Mouse (Mus musculus) retina, postnatal 1 day (tissue): ENCODE measurements around the gene Kalrn.

Experiments used
- DNase-seq: peaks from one replicate; pipeline ENCODE4 v3.0.0-alpha.2; 2012

Kalrn gene

GRCm38 (mm10) chr16:34167042-34167441 is 406.3 kb downstream of the Kalrn start:
- DNase-seq: no peak

- no peak for DNase-seq
Observed at GRCm38 (mm10) chr16:34163086-34163485, 410.2 kb downstream of the Kalrn start.

GRCm38 (mm10) chr16:34159576-34159975 is 413.8 kb downstream of the Kalrn start:
- DNase-seq: peak; percentile 24

GRCm38 (mm10) chr16:34157386-34158135 is 415.8 kb downstream of the Kalrn start:
- no peak for DNase-seq

- DNase-seq: no peak
Observed at GRCm38 (mm10) chr16:34155696-34156095, 417.6 kb downstream of the Kalrn start.

- DNase-seq: no peak
Observed at GRCm38 (mm10) chr16:34154903-34155302, 418.4 kb downstream of the Kalrn start.

GRCm38 (mm10) chr16:34151528-34152071 is 421.7 kb downstream of the Kalrn start:
- DNase-seq: no peak

GRCm38 (mm10) chr16:34141670-34142069 is 431.7 kb downstream of the Kalrn start:
- no peak for DNase-seq

GRCm38 (mm10) chr16:34135074-34135473 is 438.3 kb downstream of the Kalrn start:
- DNase-seq: no peak

- DNase-seq: no peak
Observed at GRCm38 (mm10) chr16:34134628-34135027, 438.7 kb downstream of the Kalrn start.

- DNase-seq: peak; percentile 88
Observed at GRCm38 (mm10) chr16:34125595-34125994, 447.7 kb downstream of the Kalrn start.

- DNase-seq: peak; percentile 90
Observed at GRCm38 (mm10) chr16:34122486-34122885, 450.8 kb downstream of the Kalrn start.

- DNase-seq: no peak
Observed at GRCm38 (mm10) chr16:34121288-34121687, 452.0 kb downstream of the Kalrn start.

GRCm38 (mm10) chr16:34120801-34121201 is 452.5 kb downstream of the Kalrn start:
- DNase-seq: no peak

- DNase-seq: no peak
Observed at GRCm38 (mm10) chr16:34119844-34120243, 453.5 kb downstream of the Kalrn start.

- DNase-seq: peak; percentile 71
Observed at GRCm38 (mm10) chr16:34119370-34119769, 454.0 kb downstream of the Kalrn start.

GRCm38 (mm10) chr16:34114665-34115064 is 458.7 kb downstream of the Kalrn start:
- peak; percentile 80 for DNase-seq

- DNase-seq: no peak
Observed at GRCm38 (mm10) chr16:34113150-34113549, 460.2 kb downstream of the Kalrn start.

- DNase-seq: no peak
Observed at GRCm38 (mm10) chr16:34112490-34112889, 460.8 kb downstream of the Kalrn start.

- no peak for DNase-seq
Observed at GRCm38 (mm10) chr16:34110840-34111625, 462.3 kb downstream of the Kalrn start.

GRCm38 (mm10) chr16:34104427-34104826 is 468.9 kb downstream of the Kalrn start:
- no peak for DNase-seq

- DNase-seq: no peak
Observed at GRCm38 (mm10) chr16:34102742-34103141, 470.6 kb downstream of the Kalrn start.

GRCm38 (mm10) chr16:34099795-34100194 is 473.5 kb downstream of the Kalrn start:
- no peak for DNase-seq
